Mouse (Mus musculus) CH12.LX (cell line): ENCODE results near the gene Plcb3. TPM values are rescaled to one million over a fixed set of nuclear protein-coding genes. Genes with fewer than 3 reads are reported as not detected.

Experiments
- DNase-seq: peaks from one replicate; pipeline ENCODE4 v3.0.0-alpha.2; 2013; ENCODE audit errors: extremely low read depth
- H3K27ac ChIP-seq: 2 replicates; pipeline ENCODE4 v1.5.1; 2012; ENCODE audit warnings: low read depth, mild to moderate bottlenecking, control low read depth, moderate library complexity; ENCODE audit not compliant: insufficient read depth
- H3K27me3 ChIP-seq: replicated peaks from 2 replicates; pipeline ENCODE3; 2012; ENCODE audit warnings: inconsistent platforms
- H3K36me3 ChIP-seq, 2 experiments: replicated peaks in 1 of 2; 2 replicates each; pipeline versions ENCODE3 to v1.6.1; 2012; ENCODE audit warnings: inconsistent platforms in 1 of 2, low read length in 1 of 2, mild to moderate bottlenecking in 1 of 2, mixed read lengths in 1 of 2, moderate library complexity in 1 of 2; ENCODE audit not compliant: control insufficient read depth in 1 of 2, insufficient read depth in 1 of 2
- H3K4me1 ChIP-seq, 2 experiments: 2 replicates each; pipeline ENCODE4 v1.6.1; 2012; ENCODE audit warnings: inconsistent platforms in 1 of 2, moderate library complexity in 1 of 2; ENCODE audit not compliant: insufficient read depth in 2 of 2, control insufficient read depth in 1 of 2
- H3K4me2 ChIP-seq: 2 replicates; pipeline ENCODE4 v1.6.1; 2012; ENCODE audit warnings: low read depth, mild to moderate bottlenecking, control low read depth; ENCODE audit not compliant: poor library complexity, insufficient read depth, severe bottlenecking
- H3K4me3 ChIP-seq, 3 experiments: fragments of 150-350 bp in 1 of 3; sonication (generic) in 1 of 3; replicated peaks in 1 of 3; 2 replicates each; pipeline versions ENCODE3 to v1.5.1; 2011 to 2012; ENCODE audit warnings: low read depth in 2 of 3, low read length in 2 of 3, mild to moderate bottlenecking in 2 of 3, moderate library complexity in 2 of 3, control low read depth in 1 of 3, improper control_type of control experiment in 1 of 3, inconsistent platforms in 1 of 3, mixed read lengths in 1 of 3; ENCODE audit not compliant: poor library complexity in 1 of 3
- H3K79me2 ChIP-seq: replicated peaks from 2 replicates; pipeline ENCODE4 v1.6.1; 2012; ENCODE audit warnings: mild to moderate bottlenecking, moderate library complexity; ENCODE audit not compliant: control insufficient read depth, poor library complexity, insufficient read depth, severe bottlenecking; ENCODE audit errors: extremely low read depth
- H3K9ac ChIP-seq: 2 replicates; pipeline ENCODE4 v1.6.1; 2012; ENCODE audit warnings: low read depth, mild to moderate bottlenecking, control low read depth, moderate library complexity; ENCODE audit not compliant: insufficient read depth
- H3K9me3 ChIP-seq: replicated peaks from 2 replicates; pipeline ENCODE3; 2012; ENCODE audit warnings: low read length, inconsistent platforms, mixed read lengths
- BHLHE40 ChIP-seq: IDR thresholded peaks from 2 replicates; pipeline ENCODE4 v1.6.1; 2011; ENCODE audit warnings: mild to moderate bottlenecking, low read depth, low read length, improper control_type of control experiment
- CHD1 ChIP-seq: IDR thresholded peaks from 2 replicates; pipeline ENCODE4 v1.6.1; 2012; ENCODE audit warnings: low read depth, low read length, improper control_type of control experiment, inconsistent platforms
- CHD2 ChIP-seq: IDR thresholded peaks from 2 replicates; pipeline ENCODE4 v1.6.1; 2011; ENCODE audit warnings: low read length, improper control_type of control experiment
- CTCF ChIP-seq, 2 experiments: IDR thresholded peaks in 1 of 2; conservative IDR thresholded peaks in 1 of 2; 2 replicates each; pipeline ENCODE4 v1.5.1; 2011 to 2012; ENCODE audit warnings: low read depth in 2 of 2, low read length in 2 of 2, improper control_type of control experiment in 1 of 2, inconsistent platforms in 1 of 2, mild to moderate bottlenecking in 1 of 2, moderate library complexity in 1 of 2
- E2F4 ChIP-seq: IDR thresholded peaks from 2 replicates; pipeline ENCODE4 v1.6.1; 2011; ENCODE audit warnings: low read depth, low read length, improper control_type of control experiment; ENCODE audit not compliant: insufficient replicate concordance
- ELF1 ChIP-seq: IDR thresholded peaks from 2 replicates; pipeline ENCODE4 v1.6.1; 2014; ENCODE audit warnings: low read depth, mild to moderate bottlenecking, inconsistent platforms, low read length, improper control_type of control experiment
- GABPA ChIP-seq: IDR thresholded peaks from 2 replicates; pipeline ENCODE4 v1.6.1; 2012; ENCODE audit warnings: low read depth, low read length, improper control_type of control experiment, inconsistent platforms; ENCODE audit not compliant: insufficient replicate concordance
- HCFC1 ChIP-seq: IDR thresholded peaks from 2 replicates; pipeline ENCODE4 v1.6.1; 2012; ENCODE audit warnings: low read depth, mild to moderate bottlenecking, inconsistent platforms, low read length, improper control_type of control experiment
- IRF4 ChIP-seq: IDR thresholded peaks from 2 replicates; pipeline ENCODE4 v1.6.1; 2014; ENCODE audit warnings: low read depth, mild to moderate bottlenecking, inconsistent platforms, low read length, improper control_type of control experiment
- KAT2A ChIP-seq: IDR thresholded peaks from 2 replicates; pipeline ENCODE4 v1.6.1; 2012; ENCODE audit warnings: low read length, improper control_type of control experiment, inconsistent platforms; ENCODE audit not compliant: insufficient replicate concordance
- MAZ ChIP-seq: IDR thresholded peaks from 2 replicates; pipeline ENCODE4 v1.6.1; 2012; ENCODE audit warnings: low read depth, mild to moderate bottlenecking, inconsistent platforms, low read length, improper control_type of control experiment, moderate library complexity
- MEF2A ChIP-seq: IDR thresholded peaks from 2 replicates; pipeline ENCODE4 v1.6.1; 2014; ENCODE audit warnings: low read depth, mild to moderate bottlenecking, inconsistent platforms, low read length, improper control_type of control experiment, borderline replicate concordance
- MYC ChIP-seq: IDR thresholded peaks from 2 replicates; pipeline ENCODE4 v1.6.1; 2011; ENCODE audit warnings: low read depth, mild to moderate bottlenecking, improper control_type of control experiment, low read length
- NELFE ChIP-seq: IDR thresholded peaks from 2 replicates; pipeline ENCODE4 v1.6.1; 2011; ENCODE audit warnings: low read depth, low read length, improper control_type of control experiment
- PAX5 ChIP-seq: IDR thresholded peaks from 2 replicates; pipeline ENCODE4 v1.6.1; 2012; ENCODE audit warnings: low read length, inconsistent platforms, mixed read lengths
- POLR2A ChIP-seq: IDR thresholded peaks from 2 replicates; pipeline ENCODE4 v1.6.1; 2011; ENCODE audit warnings: low read depth, mild to moderate bottlenecking, improper control_type of control experiment, low read length
- RAD21 ChIP-seq: IDR thresholded peaks from 2 replicates; pipeline ENCODE4 v1.6.1; 2011; ENCODE audit warnings: low read depth, mild to moderate bottlenecking, low read length, improper control_type of control experiment, moderate library complexity
- RCOR1 ChIP-seq: conservative IDR thresholded peaks from 2 replicates; pipeline ENCODE4 v1.6.1; 2012; ENCODE audit warnings: low read depth, mild to moderate bottlenecking, inconsistent platforms, low read length, improper control_type of control experiment
- SIN3A ChIP-seq: IDR thresholded peaks from 2 replicates; pipeline ENCODE4 v1.6.1; 2012; ENCODE audit warnings: low read length, improper control_type of control experiment, inconsistent platforms
- SMC3 ChIP-seq: IDR thresholded peaks from 2 replicates; pipeline ENCODE4 v1.6.1; 2011; ENCODE audit warnings: low read depth, low read length, improper control_type of control experiment
- TBP ChIP-seq: conservative IDR thresholded peaks from 2 replicates; pipeline ENCODE4 v1.6.1; 2011; ENCODE audit warnings: low read depth, low read length, improper control_type of control experiment
- TCF12 ChIP-seq: IDR thresholded peaks from 2 replicates; pipeline ENCODE4 v1.6.1; 2014; ENCODE audit warnings: low read depth, mild to moderate bottlenecking, inconsistent platforms, low read length, improper control_type of control experiment
- UBTF ChIP-seq: IDR thresholded peaks from 2 replicates; pipeline ENCODE4 v1.6.1; 2012; ENCODE audit warnings: low read depth, mild to moderate bottlenecking, inconsistent platforms, low read length, improper control_type of control experiment, moderate library complexity
- USF1 ChIP-seq: IDR thresholded peaks from 2 replicates; pipeline ENCODE4 v1.6.1; 2014; ENCODE audit warnings: low read depth, mild to moderate bottlenecking, inconsistent platforms, low read length, improper control_type of control experiment
- USF2 ChIP-seq: conservative IDR thresholded peaks from 2 replicates; pipeline ENCODE4 v1.6.1; 2011; ENCODE audit warnings: low read depth, low read length, improper control_type of control experiment
- ZKSCAN1 ChIP-seq: IDR thresholded peaks from 2 replicates; pipeline ENCODE4 v1.6.1; 2012; ENCODE audit warnings: low read depth, inconsistent platforms, low read length, improper control_type of control experiment, borderline replicate concordance
- ZMIZ1 ChIP-seq: IDR thresholded peaks from 2 replicates; pipeline ENCODE4 v1.6.1; 2012; ENCODE audit warnings: low read depth, mild to moderate bottlenecking, inconsistent platforms, low read length, improper control_type of control experiment
- dilution Hi-C: fragments of 300-500 bp; cut with MboI; formaldehyde crosslinking; loops from 2 replicates; pipeline ENCODE4 v1.14.3; 2020; ENCODE audit warnings: low sequenced_read_pairs; ENCODE audit not compliant: extremely low pct_unique_long_range_greater_than_20kb, extremely low pct_ligation_motif_present
- in situ Hi-C: fragments of 300-500 bp; cut with MboI; formaldehyde crosslinking; loops from 3 replicates; pipeline ENCODE4 v1.14.3; 2019; ENCODE audit warnings: low sequenced_read_pairs, low pct_ligation_motif_present, low pct_unique_long_range_greater_than_20kb, mixed read lengths
- polyA plus RNA-seq: library from polyadenylated mRNA; unstranded; fragments of >175 nt; gene quantifications from 2 replicates; pipeline ENCODE4 v1.2.1, GENCODE M21; 2012; ENCODE audit warnings: low read depth; ENCODE audit not compliant: insufficient read length
- total RNA-seq, 2 experiments: library from RNA; depleted of rRNA; stranded (reverse); fragments of 300-350 nt in 1 of 2; fragments of >200 nt in 1 of 2; gene quantifications; 2 replicates each; pipeline ENCODE4 v1.2.3; 2012 to 2014

Plcb3 gene
- total and polyA plus RNA-seq, 3 experiments = 4.1 to 8.2 (median 7.5) TPM

- in situ Hi-C loops = no loop called here
- Histone ChIP-seq H3K4me3 (no peak overlapping the region), H3K27me3 (no peaks in the 10 kb centered on the region), H3K79me2 (peaks cover 29% of the 10 kb centered on the region), H3K9me3 (no peaks in the 10 kb centered on the region), H3K36me3 (peaks cover 18 to 38% of the 10 kb centered on the region in 2 experiments), H3K4me2 (peak overlapping the region; percentile 69), H3K9ac (peak overlapping the region; percentile 50; the same call in 1 of the 2 replicates), H3K4me1 (peaks cover 15 to 49% of the 10 kb centered on the region in 2 experiments), H3K27ac (peak overlapping the region; percentile 32; the same call in 1 of the 2 replicates)
- TF ChIP-seq HCFC1 (no peak), UBTF (no peak), E2F4 (no peak), ZMIZ1 (no peak), USF2 (no peak), SMC3 (no peak), MAZ (no peak), CHD2 (no peak)
- dilution Hi-C loops = no loop called here
- DNase-seq = no peak
These were observed 1.7 kb upstream of the Plcb3 start for GRCm38 (mm10) chr19:6977759-6978638.

GRCm38 (mm10) chr19:6974211-6975205 lies 1.8 kb downstream of the Plcb3 start, which contains the start of gene Ppp1r14b:
Ppp1r14b (plus strand) TSS chr19:6974968.
- in situ Hi-C loops (no loop called here), dilution Hi-C loops (no loop called here)
- Histone ChIP-seq H3K79me2 (peaks cover 29% of the 10 kb centered on the region), H3K36me3 (peaks cover 14 to 25% of the 10 kb centered on the region in 2 experiments), H3K4me3 (peak within 1 kb of the TSS; percentile 79 to 87 (median 85)), H3K4me1 (peaks cover 19 to 60% of the 10 kb centered on the region in 2 experiments), H3K9ac (peak within 1 kb of the TSS; percentile 73), H3K27me3 (peaks cover 3% of the 10 kb centered on the region), H3K4me2 (peak within 1 kb of the TSS; percentile 75), H3K27ac (peak within 1 kb of the TSS; percentile 54), H3K9me3 (no peaks in the 10 kb centered on the region)
- DNase-seq = peak; percentile 90
- peak; percentile 77 for TF ChIP-seq ELF1
- no peak for TF ChIP-seq E2F4
- no peak for TF ChIP-seq MEF2A
- TF ChIP-seq GABPA = no peak
- peak; percentile 96 for TF ChIP-seq SIN3A
- TF ChIP-seq USF1 = peak; percentile 69
- TF ChIP-seq NELFE = peak; percentile 79
- TF ChIP-seq POLR2A = peak; percentile 63
- peak; percentile 37; the same call in 1 of the 2 replicates for TF ChIP-seq CHD1
- TF ChIP-seq MYC = peak; percentile 93
- peak; percentile 79; the same call in 1 of the 2 replicates for TF ChIP-seq MAZ
- peak; percentile 74 for TF ChIP-seq BHLHE40
- TF ChIP-seq TBP = 0 out of 2 replicates have a peak, but pooled peaks have one; percentile 15
- TF ChIP-seq IRF4 = no peak; the same call in 1 of the 2 replicates
- no peak for TF ChIP-seq RAD21
- 0 out of 2 replicates have a peak, but pooled peaks have one; percentile 14 for TF ChIP-seq KAT2A
- TF ChIP-seq RCOR1 = no peak
- TF ChIP-seq CTCF (conservative IDR thresholded peaks at IDR 0.05 in 1 of 2, IDR thresholded peaks at IDR 0.05 in 1 of 2; ENCODE audit: low read depth in 2 of 2, low read length in 2 of 2) = no peak
- no peak for TF ChIP-seq ZKSCAN1
- TF ChIP-seq TCF12 = no peak
- no peak for TF ChIP-seq SMC3
- TF ChIP-seq PAX5 = no peak
